Mouse (Mus musculus): ENCODE data around the gene Hand2. TPM values are rescaled to one million over a fixed set of nuclear protein-coding genes. Genes with fewer than 3 reads are reported as not detected.
A peak's percentile ranks its signal among the peaks of the same experiment; 100 is the strongest.

Hand2 gene
- total RNA-seq, 2 experiments from 2014 or later, result 0.08 TPM; not detected in 1

- DNase-seq, result no peak
- intact Hi-C loops (cut with DNase I), result no loop called here
- Histone ChIP-seq H3K27ac (no peak overlapping the region), H3K4me3 (no peak overlapping the region)
- TF ChIP-seq CTCF (IDR thresholded peaks at IDR 0.05), result no peak
These were observed 19.2 kb downstream of the Hand2 start for GRCm38 (mm10) chr8:57339711-57340650.

DNA sequence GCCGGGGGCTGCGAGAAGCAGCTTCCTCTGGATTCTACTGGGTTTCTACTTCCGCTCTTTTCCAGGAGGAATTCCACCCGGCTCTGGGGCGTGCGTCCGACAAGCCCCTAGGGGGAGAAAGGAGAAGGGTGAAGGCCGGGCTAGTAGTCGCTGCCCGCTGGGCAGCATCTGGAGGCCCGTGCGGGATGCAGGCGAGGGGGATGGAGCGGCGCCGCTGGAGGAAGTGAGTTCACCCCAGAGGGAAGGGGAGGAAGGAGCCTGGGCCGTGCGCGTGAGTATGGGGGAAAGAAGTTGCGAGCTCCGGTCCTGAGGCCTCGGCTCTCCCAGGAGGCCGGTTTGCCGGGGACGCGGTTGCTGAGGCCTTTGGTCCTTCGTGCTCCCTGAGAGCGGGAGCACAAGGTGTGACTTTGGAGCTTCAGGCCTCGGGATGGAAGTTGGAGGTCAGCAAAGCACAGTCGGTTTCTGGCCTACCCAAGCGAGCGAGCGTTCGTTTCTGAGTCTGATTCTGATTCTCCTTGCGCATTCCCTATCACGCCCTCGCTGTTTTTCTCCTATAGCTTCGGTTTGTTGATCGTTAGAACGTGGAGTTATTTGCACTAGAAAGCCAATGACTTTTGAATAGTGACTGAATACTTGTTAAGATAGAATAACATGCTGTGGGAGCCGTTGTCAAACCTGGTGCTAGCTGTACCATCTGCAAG lies 20.2 kb downstream of the Hand2 start:
- Histone ChIP-seq H3K4me3 (peak overlapping the region; percentile 63), H3K27ac (no peak overlapping the region; the same call in 1 of the 2 replicates)
- TF ChIP-seq CTCF (IDR thresholded peaks at IDR 0.05), result no peak
- peak; percentile 48 for DNase-seq
- intact Hi-C loops (cut with DNase I), result no loop called here

GRCm38 (mm10) chr8:57341541-57341840 lies 20.7 kb downstream of the Hand2 start:
- intact Hi-C loops (cut with DNase I), result no loop called here
- DNase-seq, result no peak
- Histone ChIP-seq H3K4me3 (peak overlapping the region; percentile 63), H3K27ac (no peak overlapping the region)
- no peak for TF ChIP-seq CTCF (IDR thresholded peaks at IDR 0.05)

GRCm38 (mm10) chr8:57342386-57343090 lies 21.8 kb downstream of the Hand2 start:
- DNase-seq, result no peak
- no peak overlapping the region for H3K4me3 ChIP-seq
- intact Hi-C loops (cut with DNase I), result no loop called here
- TF ChIP-seq CTCF (IDR thresholded peaks at IDR 0.05), result no peak
- no peak overlapping the region for H3K27ac ChIP-seq

DNA sequence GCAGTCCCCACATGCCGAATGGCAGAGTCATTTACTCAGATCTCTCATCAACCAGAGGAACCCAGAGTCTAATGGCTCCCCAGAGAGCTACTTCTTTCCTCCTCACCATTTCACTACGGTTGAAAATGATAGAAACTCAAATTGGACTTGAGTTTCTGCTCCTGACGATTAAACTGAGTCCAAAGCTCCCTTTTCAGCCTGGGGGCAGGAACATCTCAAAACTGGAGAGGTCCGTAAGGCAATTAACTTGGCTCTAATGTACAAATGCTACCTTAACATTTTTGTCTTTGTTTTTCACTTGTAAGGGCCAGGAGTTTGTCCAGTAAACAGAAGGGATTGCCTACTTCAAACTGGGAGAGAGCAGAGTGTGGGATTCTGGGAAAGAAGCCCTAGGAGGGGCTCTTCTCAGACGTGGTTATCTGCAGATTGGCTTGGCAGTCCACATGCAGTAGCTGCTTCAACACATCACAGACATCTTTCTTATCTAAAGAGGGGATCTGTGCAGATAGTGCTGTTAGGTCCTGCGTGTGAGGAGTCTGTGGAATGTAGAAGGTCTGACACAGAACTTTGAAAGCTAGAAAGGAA lies 23.0 kb downstream of the Hand2 start:
- TF ChIP-seq CTCF (IDR thresholded peaks at IDR 0.05), result no peak
- intact Hi-C loops (cut with DNase I), result no loop called here
- DNase-seq, result no peak
- Histone ChIP-seq H3K27ac (no peak overlapping the region), H3K4me3 (no peak overlapping the region)

DNA sequence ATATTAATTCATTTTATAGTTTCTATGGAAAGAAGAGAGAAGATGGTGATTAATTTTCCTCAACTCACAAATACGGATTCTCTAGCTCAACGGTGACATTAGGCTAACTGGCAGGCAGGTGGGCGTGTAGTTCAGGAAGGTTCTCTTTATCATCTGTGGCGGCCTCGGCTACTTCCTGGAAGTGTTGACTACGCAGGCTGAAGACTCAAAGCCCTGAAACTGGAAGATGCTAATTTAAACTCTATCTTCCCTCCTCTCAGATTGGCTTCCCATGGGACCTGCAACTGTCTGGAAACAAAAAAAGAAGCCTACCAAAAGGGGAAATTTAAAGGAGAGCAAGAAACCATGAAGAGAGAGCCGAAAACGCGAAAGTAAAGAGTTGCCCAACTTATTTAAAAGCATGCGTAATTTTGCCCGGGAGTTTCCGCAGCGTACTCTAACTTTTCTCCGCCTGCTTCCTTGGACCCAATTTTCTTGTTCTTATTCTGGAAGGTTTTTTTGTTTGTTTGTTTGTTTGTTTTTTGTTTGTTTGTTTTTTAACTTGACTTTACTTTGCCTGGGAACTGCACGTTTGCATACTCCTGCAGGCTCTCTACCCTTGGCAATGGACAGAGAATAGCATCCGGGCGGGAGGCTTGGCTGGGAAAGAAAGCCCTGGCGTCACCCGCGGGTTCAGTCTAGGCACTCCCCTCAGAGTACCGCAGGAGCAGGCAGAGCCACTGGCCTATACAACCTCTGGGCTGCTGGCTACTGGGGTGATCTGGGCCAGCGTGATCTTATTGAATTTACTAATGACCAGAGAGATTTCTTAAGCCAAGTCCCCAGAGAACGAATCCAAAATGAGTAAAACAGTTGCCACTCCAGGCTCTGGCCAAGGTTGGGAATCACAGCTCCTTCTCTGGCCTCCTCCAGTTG lies 24.4 kb downstream of the Hand2 start:
- H3K4me3 ChIP-seq, result no peak overlapping the region
- DNase-seq, result no peak
- intact Hi-C loops (cut with DNase I), result no loop called here
- no peak for TF ChIP-seq CTCF (IDR thresholded peaks at IDR 0.05)
- no peak overlapping the region for H3K27ac ChIP-seq

- no peak for TF ChIP-seq CTCF (IDR thresholded peaks at IDR 0.05)
- DNase-seq, result no peak
- intact Hi-C loops (cut with DNase I), result no loop called here
- no peak overlapping the region for H3K27ac ChIP-seq
- H3K4me3 ChIP-seq, result no peak overlapping the region
These were observed 25.6 kb downstream of the Hand2 start for GRCm38 (mm10) chr8:57346371-57346770.

DNA sequence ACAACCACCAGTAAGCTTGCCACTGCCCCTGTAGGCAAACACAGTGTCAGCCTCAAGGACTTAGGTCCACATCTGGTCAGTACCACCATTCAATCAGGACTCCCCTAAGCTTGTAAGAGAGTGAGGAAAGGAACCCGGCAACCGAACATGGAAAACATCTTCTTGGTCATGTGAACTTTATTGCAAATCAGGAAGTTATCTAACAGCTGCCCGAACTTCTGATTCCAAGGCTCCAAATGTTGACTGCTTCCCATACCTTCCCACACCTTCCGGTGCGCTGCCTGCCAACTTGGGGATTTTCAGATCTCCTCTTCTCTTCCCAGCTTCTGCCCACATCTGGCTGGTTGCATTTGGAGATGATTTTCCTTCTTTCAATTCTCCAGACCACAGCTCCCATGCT lies 26.4 kb downstream of the Hand2 start:
- intact Hi-C loops (cut with DNase I), result no loop called here

GRCm38 (mm10) chr8:57348251-57348650 lies 27.5 kb downstream of the Hand2 start:
- no peak for DNase-seq
- Histone ChIP-seq H3K27ac (no peak overlapping the region), H3K4me3 (no peak overlapping the region)
- intact Hi-C loops (cut with DNase I), result no loop called here
- no peak for TF ChIP-seq CTCF (IDR thresholded peaks at IDR 0.05)

More for the DNA sequence above, 26.4 kb downstream of the Hand2 start:
- no peak for DNase-seq
- no peak overlapping the region for H3K27ac ChIP-seq
- H3K4me3 ChIP-seq, result no peak overlapping the region
- no peak for TF ChIP-seq CTCF (IDR thresholded peaks at IDR 0.05)

GRCm38 (mm10) chr8:57348866-57349520 lies 28.2 kb downstream of the Hand2 start:
- no peak for TF ChIP-seq CTCF (IDR thresholded peaks at IDR 0.05)
- no peak overlapping the region for H3K27ac ChIP-seq
- H3K4me3 ChIP-seq, result no peak overlapping the region
- DNase-seq, result no peak
- intact Hi-C loops (cut with DNase I), result no loop called here

DNA sequence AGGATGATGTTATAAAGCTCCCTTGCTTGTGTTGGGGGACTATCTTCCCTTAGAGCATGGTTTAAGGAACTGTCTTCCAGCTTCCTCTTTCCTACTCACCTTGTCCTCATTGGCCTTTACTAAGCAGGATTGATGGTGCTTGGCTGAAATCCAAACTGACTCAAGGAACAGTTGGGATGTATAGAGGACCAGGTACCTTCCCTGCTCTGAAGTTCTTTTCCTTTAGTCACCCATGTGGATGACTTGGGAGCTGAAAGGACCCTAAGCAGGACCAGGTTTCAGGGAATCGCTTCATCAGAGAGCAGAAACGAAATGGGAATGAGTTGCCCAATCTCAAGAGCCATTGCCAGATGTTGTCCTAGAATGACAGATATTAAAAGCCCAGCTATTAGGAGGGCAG lies 31.1 kb downstream of the Hand2 start:
- intact Hi-C loops (cut with DNase I), result no loop called here
- TF ChIP-seq CTCF (IDR thresholded peaks at IDR 0.05), result no peak
- Histone ChIP-seq H3K4me3 (no peak overlapping the region), H3K27ac (no peak overlapping the region)
- no peak for DNase-seq

Data from gastrocnemius, adult 2 months (tissue).